Mouse (Mus musculus) small intestine, adult 2 months (tissue): ENCODE measurements around the gene 2900011O08Rik.

Experiments
- CTCF ChIP-seq: fragments of 200-500 bp; IDR thresholded peaks from 2 replicates; pipeline ENCODE4 v1.5.1; 2012; ENCODE audit warnings: low read depth, mild to moderate bottlenecking, control low read depth, inconsistent platforms, low read length, moderate library complexity, mixed read lengths; ENCODE audit not compliant: insufficient replicate concordance, insufficient read length; ENCODE audit errors: extremely low read depth
- POLR2A ChIP-seq: fragments of 200-500 bp; IDR thresholded peaks from 2 replicates; pipeline ENCODE4 v1.6.1; 2012; ENCODE audit warnings: low read depth, mild to moderate bottlenecking, control low read depth, inconsistent platforms, low read length, moderate library complexity

- TF ChIP-seq CTCF (no peak), POLR2A (no peak)
Observed at GRCm38 (mm10) chr16:14088249-14088648, 101.8 kb downstream of the 2900011O08Rik start.
